Mouse (Mus musculus) adrenal gland, adult 8-10 months (tissue): ENCODE results near the gene Scamp3. TPM values are rescaled to one million over a fixed set of nuclear protein-coding genes. Genes with fewer than 3 reads are reported as not detected.
A peak's percentile ranks its signal among the peaks of the same experiment; 100 is the strongest.

Experiments used
- DNase-seq: peaks from one replicate; pipeline ENCODE4 v3.0.0; 2022
- microRNA-seq, 2 experiments: library from miRNA; unstranded; fragments of <30 nt; microRNA quantifications; one replicate each; pipeline ENCODE4 v1.2.0; 2022
- total RNA-seq, 4 experiments: library from RNA; stranded (reverse); gene quantifications; 2 replicates each; pipeline ENCODE4 v1.2.4; 2022

Gene Scamp3
- total RNA-seq, 4 experiments from 2014 or later: 90.1 to 110 (median 94.1) TPM

DNA sequence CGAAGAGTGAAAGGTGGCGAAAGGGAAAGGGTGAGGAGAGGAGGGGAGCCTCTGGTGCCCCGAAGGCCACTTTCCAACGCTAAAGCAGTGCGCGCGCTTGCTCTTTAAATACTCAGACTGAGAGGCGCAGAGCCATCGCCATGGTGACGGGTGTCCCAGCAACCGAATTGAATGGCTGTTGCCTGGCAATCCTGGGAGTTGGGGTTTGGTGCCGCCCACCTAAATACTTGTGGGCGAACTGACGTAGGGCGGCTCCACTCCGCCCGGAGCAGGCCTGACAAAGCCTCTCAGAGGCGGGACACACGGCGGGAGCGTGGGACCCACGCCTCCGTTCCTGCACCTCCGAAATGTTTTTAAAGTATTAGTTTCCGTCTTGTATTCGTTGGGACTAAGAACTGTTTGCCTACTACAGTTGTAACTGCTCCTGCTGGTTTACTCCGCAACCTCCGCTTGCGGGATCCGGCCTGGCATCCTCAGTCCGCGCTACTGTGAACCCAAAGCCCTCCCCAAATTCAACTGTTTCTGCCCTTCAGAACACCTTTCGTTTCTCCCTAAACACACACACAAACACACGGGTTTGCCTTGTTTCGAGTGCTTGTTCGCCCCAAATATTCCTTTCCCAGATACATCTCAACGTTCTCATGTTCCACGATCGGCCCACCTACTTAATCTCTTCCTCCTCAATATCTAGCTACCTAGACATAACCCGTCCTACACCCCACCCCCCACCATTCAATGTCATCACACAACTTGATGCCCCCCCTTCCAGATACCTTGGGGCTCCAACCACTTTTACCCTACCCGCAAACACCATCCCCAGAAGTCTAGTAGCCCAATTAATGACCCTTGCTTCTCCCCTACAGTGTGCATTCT, 50.3 kb downstream of the Scamp3 start:
- DNase-seq: peak; percentile 85

DNA sequence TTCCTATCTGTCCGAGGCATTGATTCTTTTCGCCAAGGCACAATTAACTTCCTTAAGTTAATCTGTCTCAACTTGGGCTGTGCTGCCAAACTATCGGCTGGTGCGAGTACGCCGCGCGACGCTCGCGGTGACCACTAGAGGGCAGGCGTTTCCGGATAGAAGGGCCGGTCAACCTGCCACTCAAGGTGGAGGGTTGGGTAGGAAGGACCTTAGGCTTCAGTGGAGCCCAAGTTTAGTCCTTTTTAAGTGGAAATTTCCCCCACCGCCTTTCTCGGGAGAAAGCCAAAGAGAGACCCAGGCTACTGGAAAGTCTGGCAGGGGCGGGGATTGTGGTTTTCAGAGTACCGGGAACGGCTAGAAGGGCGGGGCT, 50.9 kb downstream of the Scamp3 start:
- DNase-seq: peak; percentile 75

DNA sequence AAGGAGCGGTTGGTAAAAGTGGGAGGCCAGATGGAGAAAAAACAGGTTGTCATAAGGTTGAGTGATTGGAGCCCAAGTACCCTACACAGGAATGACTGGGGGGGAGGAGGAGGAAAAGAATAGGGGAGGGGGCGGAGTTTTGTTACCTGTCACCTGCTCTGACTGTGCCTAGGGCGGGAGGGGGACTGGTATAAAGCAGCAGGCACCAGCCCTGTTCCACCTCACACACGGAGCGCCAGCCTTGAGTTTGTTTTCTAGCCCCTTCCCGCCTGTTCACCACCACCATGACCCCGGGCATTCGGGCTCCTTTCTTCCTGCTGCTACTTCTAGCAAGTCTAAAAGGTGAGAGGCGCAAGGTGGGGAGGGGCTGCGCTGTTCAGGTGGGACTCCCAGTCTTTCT, 51.6 kb downstream of the Scamp3 start, which contains the start of gene Muc1:
Muc1 (plus strand) TSS at position 222 of the 400 bp plus-strand sequence.
- DNase-seq: no peak

DNA sequence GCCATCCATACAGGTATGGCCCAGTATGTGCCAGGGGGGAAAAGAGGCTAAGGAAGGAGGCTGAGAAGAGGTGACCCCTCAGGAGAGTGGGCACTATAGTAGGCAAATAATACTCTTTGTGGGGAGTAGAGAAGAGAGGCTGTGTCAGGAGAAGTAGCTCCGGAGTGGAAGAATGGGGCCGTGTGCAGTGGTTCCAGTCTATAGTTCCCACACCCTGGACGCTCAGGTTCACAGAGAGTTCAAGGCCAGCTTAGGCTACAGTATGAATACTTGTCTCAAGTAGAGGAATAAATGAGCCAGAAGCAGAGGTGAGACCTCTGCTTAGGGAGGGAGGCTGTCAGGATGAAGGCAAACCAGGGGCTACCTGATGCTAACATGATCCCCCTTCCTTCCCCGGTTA, 52.0 kb downstream of the Scamp3 start:
- DNase-seq: no peak

DNA sequence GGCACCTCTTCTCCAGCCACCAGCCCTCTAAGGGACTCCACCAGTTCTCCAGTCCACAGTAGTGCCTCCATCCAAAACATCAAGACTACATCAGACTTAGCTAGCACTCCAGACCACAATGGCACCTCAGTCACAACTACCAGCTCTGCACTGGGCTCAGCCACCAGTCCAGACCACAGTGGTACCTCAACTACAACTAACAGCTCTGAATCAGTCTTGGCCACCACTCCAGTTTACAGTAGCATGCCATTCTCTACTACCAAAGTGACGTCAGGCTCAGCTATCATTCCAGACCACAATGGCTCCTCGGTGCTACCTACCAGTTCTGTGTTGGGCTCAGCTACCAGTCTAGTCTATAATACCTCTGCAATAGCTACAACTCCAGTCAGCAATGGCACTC, 53.3 kb downstream of the Scamp3 start:
- no peak for DNase-seq

DNA sequence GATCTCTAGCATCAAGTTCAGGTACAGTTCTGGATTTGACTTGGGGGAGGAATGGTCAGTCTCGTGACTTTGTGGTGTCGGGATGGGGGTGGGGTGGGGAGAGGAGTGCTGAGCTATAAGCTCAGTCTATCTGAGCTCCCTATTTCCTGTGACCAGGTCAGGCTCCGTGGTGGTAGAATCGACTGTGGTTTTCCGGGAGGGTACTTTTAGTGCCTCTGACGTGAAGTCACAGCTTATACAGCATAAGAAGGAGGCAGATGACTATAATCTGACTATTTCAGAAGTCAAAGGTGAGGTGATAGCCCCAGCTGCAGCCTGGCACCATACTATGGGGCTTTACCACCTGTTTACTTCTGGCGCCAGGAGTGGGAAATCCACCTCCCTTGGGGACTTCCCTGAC, 54.1 kb downstream of the Scamp3 start:
- no peak for DNase-seq

DNA sequence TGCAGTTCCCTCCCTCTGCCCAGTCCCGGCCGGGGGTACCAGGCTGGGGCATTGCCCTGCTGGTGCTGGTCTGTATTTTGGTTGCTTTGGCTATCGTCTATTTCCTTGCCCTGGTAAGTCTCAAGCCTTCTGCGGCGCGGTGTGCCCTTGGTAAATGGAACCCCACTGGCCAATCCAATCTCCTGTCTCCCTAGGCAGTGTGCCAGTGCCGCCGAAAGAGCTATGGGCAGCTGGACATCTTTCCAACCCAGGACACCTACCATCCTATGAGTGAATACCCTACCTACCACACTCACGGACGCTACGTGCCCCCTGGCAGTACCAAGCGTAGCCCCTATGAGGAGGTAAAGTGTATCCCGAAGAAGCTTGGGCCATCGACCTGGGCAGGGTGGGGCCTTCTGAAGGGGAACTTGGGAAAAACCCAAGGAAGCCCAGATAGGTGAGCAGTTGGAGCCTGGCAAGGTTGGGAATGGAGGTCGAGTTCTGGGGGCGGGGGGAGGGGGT, 54.6 kb downstream of the Scamp3 start:
- DNase-seq: no peak

Small RNA genes lying within 50 kb of the gene (microRNA-seq; reads per million reads assigned to microRNA genes)
- 30.3 to 56.6 reads per million in 2 experiments for gene Mir92b

Other genes with a start within 250 kb of the Scamp3 start
- gene Ash1l, start 226.9 kb upstream of the Scamp3 start, total RNA-seq: 10 to 100 TPM; 44.9 to 78.1 (median 58.6) TPM
- 100 to 1,000 TPM; 128 to 166 (median 148) TPM for gene Dap3, start 226.3 kb upstream of the Scamp3 start, total RNA-seq
- gene Rusc1, start 84.2 kb upstream of the Scamp3 start, total RNA-seq: 10 to 100 TPM; 33.8 to 46.8 (median 41.1) TPM
- gene Gm43738, start 76.4 kb upstream of the Scamp3 start, total RNA-seq: not detected
- gene Fdps, start 75.5 kb upstream of the Scamp3 start, total RNA-seq: 100 to 1,000 TPM; 152 to 387 (median 263) TPM
- gene Pklr, start 41.3 kb upstream of the Scamp3 start, total RNA-seq: under 1 TPM in 2 of 4 experiments, not detected in 2; 0.10 to 0.11 TPM
- gene Hcn3, start 17.3 kb upstream of the Scamp3 start, total RNA-seq: 10 to 100 TPM in 2 of 4 experiments, 1 to 10 TPM in 2; 6.8 to 22.2 (median 10.1) TPM
- 10 to 100 TPM; 55.2 to 85.7 (median 71.2) TPM for gene Clk2, start 12.7 kb upstream of the Scamp3 start, total RNA-seq
- gene Fam189b, start 5.7 kb downstream of the Scamp3 start, total RNA-seq: 10 to 100 TPM; 16.7 to 32.5 (median 23.3) TPM
- gene Gba, start 25.5 kb downstream of the Scamp3 start, total RNA-seq: 10 to 100 TPM; 65.6 to 84.3 (median 70.5) TPM
- gene Thbs3, start 37.7 kb downstream of the Scamp3 start, total RNA-seq: 1 to 10 TPM; 4.1 to 8.6 (median 7.8) TPM
- 100 to 1,000 TPM; 138 to 169 (median 152) TPM for gene Mtx1, start 49.6 kb downstream of the Scamp3 start, total RNA-seq
- gene Muc1, start 51.6 kb downstream of the Scamp3 start, total RNA-seq: under 1 TPM in 3 of 4 experiments, not detected in 1; 0.22 to 0.96 (median 0.65) TPM
- 100 to 1,000 TPM; 131 to 144 (median 135) TPM for gene Krtcap2, start 68.5 kb downstream of the Scamp3 start, total RNA-seq
- gene Trim46, start 68.8 kb downstream of the Scamp3 start, total RNA-seq: 1 to 10 TPM; 2.8 to 4.5 (median 3.8) TPM
- gene Dpm3, start 81.9 kb downstream of the Scamp3 start, total RNA-seq: 100 to 1,000 TPM; 123 to 156 (median 136) TPM
- 10 to 100 TPM; 54.2 to 80.1 (median 64.9) TPM for gene Slc50a1, start 93.1 kb downstream of the Scamp3 start, total RNA-seq
- gene Efna1, start 103.7 kb downstream of the Scamp3 start, total RNA-seq: 10 to 100 TPM; 15.9 to 28.0 (median 21.0) TPM
- 1 to 10 TPM in 1 of 4 experiments, under 1 TPM in 3; 0.15 to 1.5 (median 0.62) TPM for gene Efna3, start 145.5 kb downstream of the Scamp3 start, total RNA-seq
- 1 to 10 TPM; 1.1 to 3.5 (median 1.9) TPM for gene Efna4, start 160.6 kb downstream of the Scamp3 start, total RNA-seq
- gene Adam15, start 172.5 kb downstream of the Scamp3 start, total RNA-seq: 10 to 100 TPM; 58.4 to 85.4 (median 71.3) TPM
- gene Dcst2, start 184.5 kb downstream of the Scamp3 start, total RNA-seq: under 1 TPM; 0.43 to 0.78 (median 0.46) TPM
- 1 to 10 TPM in 2 of 4 experiments, under 1 TPM in 2; 0.20 to 2.2 (median 0.97) TPM for gene Dcst1, start 187.8 kb downstream of the Scamp3 start, total RNA-seq
- 10 to 100 TPM; 59.9 to 98.9 (median 77.9) TPM for gene Zbtb7b, start 217.3 kb downstream of the Scamp3 start, total RNA-seq
- gene Lenep, start 225.3 kb downstream of the Scamp3 start, total RNA-seq: 1 to 10 TPM in 2 of 4 experiments, under 1 TPM in 1, not detected in 1; 0.22 to 3.1 (median 1.3) TPM
- 10 to 100 TPM; 25.7 to 39.9 (median 33.0) TPM for gene Flad1, start 234.4 kb downstream of the Scamp3 start, total RNA-seq
- gene Cks1b, start 240.9 kb downstream of the Scamp3 start, total RNA-seq: 10 to 100 TPM; 20.3 to 33.2 (median 27.4) TPM
- 100 to 1,000 TPM; 108 to 136 (median 122) TPM for gene Shc1, start 241.0 kb downstream of the Scamp3 start, total RNA-seq